Mouse (Mus musculus): ENCODE results near the gene Naa25. TPM values are rescaled to one million over a fixed set of nuclear protein-coding genes. Genes with fewer than 3 reads are reported as not detected.

Naa25 gene
- total RNA-seq, 2 experiments from 2014 or later, result 39.7 to 66.4 TPM

Other genes starting within 250 kb of the Naa25 start
- 20.8 TPM in 2 replicates for gene Ptpn11, start 206.5 kb upstream of the Naa25 start, total RNA-seq (2015)
- gene Ptpn11, start 206.5 kb upstream of the Naa25 start, total RNA-seq (2017), result 41.5 and 48.1 TPM in 2 replicates
- 2,970 and 3,030 TPM in 2 replicates for gene Rpl6, start 193.5 kb upstream of the Naa25 start, total RNA-seq (2015)
- 1,387 and 1,567 TPM in 2 replicates for gene Rpl6, start 193.5 kb upstream of the Naa25 start, total RNA-seq (2017)
- 16.2 and 22.8 TPM in 2 replicates for gene Hectd4, start 177.7 kb upstream of the Naa25 start, total RNA-seq (2015)
- 6.5 and 9.2 TPM in 2 replicates for gene Hectd4, start 177.7 kb upstream of the Naa25 start, total RNA-seq (2017)
- 29.1 and 36.4 TPM in 2 replicates for gene Trafd1, start 12.3 kb upstream of the Naa25 start, total RNA-seq (2015)
- gene Trafd1, start 12.3 kb upstream of the Naa25 start, total RNA-seq (2017), result 37.5 and 38.5 TPM in 2 replicates
- 0.34 TPM in 1 of 2 replicates, not detected in the other for gene Tmem116, start 54.0 kb downstream of the Naa25 start, total RNA-seq (2015)
- gene Tmem116, start 54.0 kb downstream of the Naa25 start, total RNA-seq (2017), result 0.34 and 0.42 TPM in 2 replicates
- 225 and 238 TPM in 2 replicates for gene Erp29, start 54.6 kb downstream of the Naa25 start, total RNA-seq (2015)
- 1,016 and 1,033 TPM in 2 replicates for gene Erp29, start 54.6 kb downstream of the Naa25 start, total RNA-seq (2017)
- 0.05 TPM in 1 of 2 replicates, not detected in the other for gene Adam1b, start 105.5 kb downstream of the Naa25 start, total RNA-seq (2015)
- 0.25 TPM in 1 of 2 replicates, not detected in the other for gene Adam1b, start 105.5 kb downstream of the Naa25 start, total RNA-seq (2017)
- gene Adam1a, start 147.5 kb downstream of the Naa25 start, total RNA-seq (2015), result 1.5 and 2.0 TPM in 2 replicates
- 1.2 and 2.3 TPM in 2 replicates for gene Adam1a, start 147.5 kb downstream of the Naa25 start, total RNA-seq (2017)
- gene Gm42878, start 147.5 kb downstream of the Naa25 start, total RNA-seq (2015), result not detected in 2 replicates
- gene Gm42878, start 147.5 kb downstream of the Naa25 start, total RNA-seq (2017), result 0.08 TPM in 1 of 2 replicates, not detected in the other
- 102 TPM in 2 replicates for gene Mapkapk5, start 148.0 kb downstream of the Naa25 start, total RNA-seq (2015)
- 115 and 127 TPM in 2 replicates for gene Mapkapk5, start 148.0 kb downstream of the Naa25 start, total RNA-seq (2017)
- 96.3 and 108 TPM in 2 replicates for gene Aldh2, start 195.9 kb downstream of the Naa25 start, total RNA-seq (2015)
- 388 and 445 TPM in 2 replicates for gene Aldh2, start 195.9 kb downstream of the Naa25 start, total RNA-seq (2017)
- gene Acad12, start 221.0 kb downstream of the Naa25 start, total RNA-seq (2015), result 4.1 and 4.5 TPM in 2 replicates
- gene Acad12, start 221.0 kb downstream of the Naa25 start, total RNA-seq (2017), result 1.5 and 4.2 TPM in 2 replicates